Mouse (Mus musculus) stomach, embryonic 14.5 days (tissue): Measurements from ENCODE around the gene Itga8. TPM values are rescaled to one million over a fixed set of nuclear protein-coding genes. Genes with fewer than 3 reads are reported as not detected.

Experiments used
- ATAC-seq: fragments of 200-750 bp; cut with Nextera tagmentation; 2 replicates; pipeline ENCODE4 v1.8.0; 2017; ENCODE audit warnings: low read depth, moderate TSS enrichment; ENCODE audit not compliant: insufficient number of reproducible peaks, insufficient read depth, low FRiP score
- H3K27ac ChIP-seq: fragments of 300-500 bp; sonication (generic); 2 replicates; pipeline ENCODE4 v1.5.1; 2014; ENCODE audit warnings: mild to moderate bottlenecking, low read length, moderate library complexity, mixed read lengths
- H3K27me3 ChIP-seq: fragments of 300-500 bp; sonication (generic); 2 replicates; pipeline ENCODE4 v1.6.1; 2014; ENCODE audit warnings: low read length, control low read depth, mixed read lengths; ENCODE audit not compliant: control insufficient read depth, insufficient read depth
- H3K36me3 ChIP-seq: fragments of 300-500 bp; sonication (generic); 2 replicates; pipeline ENCODE4 v1.6.1; 2014; ENCODE audit warnings: mild to moderate bottlenecking, control low read depth, low read length, moderate library complexity, mixed read lengths; ENCODE audit not compliant: control insufficient read depth, insufficient read depth
- H3K4me1 ChIP-seq: fragments of 300-500 bp; sonication (generic); 2 replicates; pipeline ENCODE4 v1.6.1; 2014; ENCODE audit warnings: low read length, control low read depth, mixed read lengths; ENCODE audit not compliant: control insufficient read depth, insufficient read depth
- H3K4me2 ChIP-seq: fragments of 300-500 bp; sonication (generic); replicated peaks from 2 replicates; pipeline ENCODE4 v1.6.1; 2014; ENCODE audit warnings: low read depth, low read length, control low read depth
- H3K4me3 ChIP-seq: fragments of 300-500 bp; sonication (generic); 2 replicates; pipeline ENCODE4 v1.5.1; 2014; ENCODE audit warnings: low read depth, low read length, control low read depth
- H3K9ac ChIP-seq: fragments of 300-500 bp; sonication (generic); replicated peaks from 2 replicates; pipeline ENCODE4 v1.6.1; 2014; ENCODE audit warnings: low read depth, mild to moderate bottlenecking, control low read depth, low read length, moderate library complexity, mixed read lengths
- H3K9me3 ChIP-seq: fragments of 300-500 bp; sonication (generic); 2 replicates; pipeline ENCODE4 v1.6.1; 2016; ENCODE audit warnings: low read depth, low read length, control low read depth; ENCODE audit not compliant: control insufficient read depth
- WGBS: fragments of 180-500 bp; shearing (Covaris S2); extraction: QIAGEN DNeasy Blood & Tissue Kit; methylation state at CpG from one replicate; pipeline ENCODE4 v1.1.7; 2014; 5-methylcytosine and 5-hydroxymethylcytosine counted together
- polyA plus RNA-seq: library from polyadenylated mRNA; unstranded; fragments of >200 nt; fragmentation: Nextera tagmentation; extraction: Ambion mirVana; gene quantifications from 2 replicates; pipeline ENCODE4 v1.2.1, GENCODE M21; 2014

Gene Itga8
- polyA plus RNA-seq, 1 experiment from 2014 or later = 26.5 TPM

GRCm38 (mm10) chr2:12290235-12290634 lies 11.5 kb downstream of the Itga8 start:
- H3K9ac ChIP-seq = no peak overlapping the region
- no peaks in the 10 kb centered on the region for H3K36me3 ChIP-seq
- no peaks in the 10 kb centered on the region for H3K9me3 ChIP-seq
- H3K4me2 ChIP-seq = no peak overlapping the region
- no peak overlapping the region for H3K27ac ChIP-seq
- ATAC-seq = no peak
- WGBS = 92% methylated on average over 3 of the region's 3 CpGs
- no peak overlapping the region for H3K4me3 ChIP-seq
- no peaks in the 10 kb centered on the region for H3K27me3 ChIP-seq
- H3K4me1 ChIP-seq = no peaks in the 10 kb centered on the region; the same call in 1 of the 2 replicates

GRCm38 (mm10) chr2:12287831-12288230 lies 13.9 kb downstream of the Itga8 start:
- ATAC-seq = no peak
- 84% methylated on average over 3 of the region's 3 CpGs for WGBS

GRCm38 (mm10) chr2:12280664-12281063 lies 21.1 kb downstream of the Itga8 start:
- H3K9me3 ChIP-seq = no peaks in the 10 kb centered on the region
- no peak overlapping the region for H3K9ac ChIP-seq
- H3K27me3 ChIP-seq = no peaks in the 10 kb centered on the region
- WGBS = 83% methylated on average over 1 of the region's 1 CpGs
- ATAC-seq = no peak
- no peaks in the 10 kb centered on the region for H3K36me3 ChIP-seq
- H3K4me1 ChIP-seq = no peaks in the 10 kb centered on the region
- no peak overlapping the region for H3K4me2 ChIP-seq
- no peak overlapping the region for H3K27ac ChIP-seq
- H3K4me3 ChIP-seq = no peak overlapping the region

More at GRCm38 (mm10) chr2:12287831-12288230, 13.9 kb downstream of the Itga8 start:
- H3K4me1 ChIP-seq = no peaks in the 10 kb centered on the region
- no peaks in the 10 kb centered on the region for H3K9me3 ChIP-seq
- no peak overlapping the region for H3K9ac ChIP-seq
- H3K27ac ChIP-seq = no peak overlapping the region
- H3K4me3 ChIP-seq = no peak overlapping the region
- no peaks in the 10 kb centered on the region for H3K36me3 ChIP-seq
- H3K4me2 ChIP-seq = no peak overlapping the region
- H3K27me3 ChIP-seq = no peaks in the 10 kb centered on the region

- H3K36me3 ChIP-seq = no peaks in the 10 kb centered on the region
- H3K27ac ChIP-seq = no peak overlapping the region
- H3K4me1 ChIP-seq = no peaks in the 10 kb centered on the region
- H3K4me2 ChIP-seq = no peak overlapping the region
- ATAC-seq = no peak
- H3K27me3 ChIP-seq = no peaks in the 10 kb centered on the region
- no peak overlapping the region for H3K9ac ChIP-seq
- no peaks in the 10 kb centered on the region for H3K9me3 ChIP-seq
- WGBS = 63% methylated on average over 4 of the region's 4 CpGs
- H3K4me3 ChIP-seq = no peak overlapping the region
Observed at GRCm38 (mm10) chr2:12279070-12279612, 22.6 kb downstream of the Itga8 start.

- H3K9ac ChIP-seq = no peak overlapping the region
- ATAC-seq = no peak
- no peaks in the 10 kb centered on the region for H3K4me1 ChIP-seq
- H3K9me3 ChIP-seq = no peaks in the 10 kb centered on the region
- H3K27me3 ChIP-seq = no peaks in the 10 kb centered on the region
- H3K4me2 ChIP-seq = no peak overlapping the region
- peaks cover 4% of the 10 kb centered on the region; the same call in 1 of the 2 replicates for H3K36me3 ChIP-seq
- H3K27ac ChIP-seq = no peak overlapping the region
- H3K4me3 ChIP-seq = no peak overlapping the region
- 61% methylated on average over 2 of the region's 2 CpGs for WGBS
Observed at GRCm38 (mm10) chr2:12256635-12257317, 44.9 kb downstream of the Itga8 start.

- Histone ChIP-seq H3K4me3 (no peak overlapping the region), H3K9ac (no peak overlapping the region), H3K27ac (no peak overlapping the region), H3K36me3 (peaks cover 4% of the 10 kb centered on the region; the same call in 1 of the 2 replicates), H3K4me1 (no peaks in the 10 kb centered on the region), H3K9me3 (no peaks in the 10 kb centered on the region), H3K4me2 (no peak overlapping the region), H3K27me3 (no peaks in the 10 kb centered on the region)
- WGBS = 83% methylated on average over 2 of the region's 2 CpGs
- ATAC-seq = no peak
Observed at GRCm38 (mm10) chr2:12255901-12256300, 45.8 kb downstream of the Itga8 start.

GRCm38 (mm10) chr2:12235345-12235744 lies 66.4 kb downstream of the Itga8 start:
- no peaks in the 10 kb centered on the region for H3K9me3 ChIP-seq
- H3K4me3 ChIP-seq = no peak overlapping the region
- no peaks in the 10 kb centered on the region for H3K27me3 ChIP-seq
- H3K4me1 ChIP-seq = no peaks in the 10 kb centered on the region
- WGBS = 87% methylated on average over 3 of the region's 3 CpGs
- no peaks in the 10 kb centered on the region for H3K36me3 ChIP-seq
- no peak for ATAC-seq
- H3K4me2 ChIP-seq = no peak overlapping the region
- H3K27ac ChIP-seq = no peak overlapping the region
- H3K9ac ChIP-seq = no peak overlapping the region

- H3K9ac ChIP-seq = no peak overlapping the region
- WGBS = 73% methylated on average over 2 of the region's 2 CpGs
- no peaks in the 10 kb centered on the region; the same call in 1 of the 2 replicates for H3K36me3 ChIP-seq
- H3K4me2 ChIP-seq = no peak overlapping the region
- H3K27me3 ChIP-seq = no peaks in the 10 kb centered on the region
- no peak overlapping the region for H3K4me3 ChIP-seq
- H3K4me1 ChIP-seq = no peaks in the 10 kb centered on the region
- no peak for ATAC-seq
- H3K27ac ChIP-seq = no peak overlapping the region
- H3K9me3 ChIP-seq = no peaks in the 10 kb centered on the region
Observed at GRCm38 (mm10) chr2:12229721-12230120, 72.0 kb downstream of the Itga8 start.
